Mouse (Mus musculus) embryo, embryonic 11.5 days (tissue): Measurements from ENCODE around the gene Mfsd4b1.

ENCODE experiments used
- DNase-seq: peaks from one replicate; pipeline ENCODE4 v3.0.0-alpha.2; 2012; ENCODE audit warnings: low read depth, low spot score

The Mfsd4b1 gene

DNA sequence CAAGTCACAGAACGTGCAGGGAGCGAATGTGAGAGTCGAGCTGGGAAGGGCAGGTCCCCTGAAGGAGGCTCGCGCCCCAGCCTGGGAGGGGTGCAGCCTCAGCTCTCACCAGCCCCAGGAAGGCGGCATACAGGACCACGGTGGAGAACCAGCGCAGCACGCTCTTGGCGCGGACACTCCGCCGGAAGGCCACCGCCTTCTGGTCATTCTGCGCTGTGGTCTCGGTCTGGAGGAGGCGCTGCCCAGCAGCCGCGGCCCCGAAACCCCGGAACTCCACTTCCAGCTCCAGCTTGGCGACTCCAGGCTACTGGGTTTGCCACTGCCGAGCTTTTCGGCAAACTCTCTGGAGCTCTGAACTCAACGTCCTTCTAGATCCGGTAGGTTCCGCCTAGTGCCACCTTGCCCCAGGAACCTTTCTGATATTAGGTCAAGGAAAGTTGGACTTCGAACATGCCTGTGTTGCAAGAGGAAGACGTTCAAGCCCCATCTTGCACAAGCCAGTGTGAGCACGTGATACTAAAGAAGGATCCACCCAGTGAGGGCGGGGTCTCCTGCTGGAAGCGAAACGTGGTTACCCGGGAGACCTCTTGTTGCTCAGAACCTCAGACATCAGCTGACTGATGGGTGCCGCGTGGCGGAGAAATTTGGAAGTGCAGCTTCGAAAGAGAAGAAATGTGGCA lies 65.2 kb downstream of the Mfsd4b1 start, which contains the start of gene Mfsd4b3:
Gene Mfsd4b3, minus strand, starts transcription at position 393 of the 680 bp plus-strand sequence.
- DNase-seq = peak; percentile 90

DNA sequence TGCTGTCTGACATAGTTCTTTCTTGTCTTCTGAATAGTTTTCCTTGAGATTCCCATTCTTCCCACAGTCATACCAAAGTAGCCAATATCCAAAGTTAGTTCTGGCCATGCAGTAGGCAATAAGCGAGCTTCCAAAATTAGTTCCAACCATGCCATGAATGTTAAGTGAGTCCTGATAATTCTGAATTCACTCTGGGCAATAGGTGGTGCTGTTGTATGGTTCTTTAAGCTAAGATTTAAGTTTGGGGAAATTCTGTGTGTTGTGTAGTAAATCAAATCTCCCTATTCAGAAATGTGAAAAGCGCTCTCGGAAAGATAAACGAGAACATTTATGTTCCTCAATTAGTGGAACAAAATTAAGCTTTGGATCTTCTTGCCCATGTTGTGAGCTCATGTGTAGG lies 66.8 kb downstream of the Mfsd4b1 start:
- no peak for DNase-seq

DNA sequence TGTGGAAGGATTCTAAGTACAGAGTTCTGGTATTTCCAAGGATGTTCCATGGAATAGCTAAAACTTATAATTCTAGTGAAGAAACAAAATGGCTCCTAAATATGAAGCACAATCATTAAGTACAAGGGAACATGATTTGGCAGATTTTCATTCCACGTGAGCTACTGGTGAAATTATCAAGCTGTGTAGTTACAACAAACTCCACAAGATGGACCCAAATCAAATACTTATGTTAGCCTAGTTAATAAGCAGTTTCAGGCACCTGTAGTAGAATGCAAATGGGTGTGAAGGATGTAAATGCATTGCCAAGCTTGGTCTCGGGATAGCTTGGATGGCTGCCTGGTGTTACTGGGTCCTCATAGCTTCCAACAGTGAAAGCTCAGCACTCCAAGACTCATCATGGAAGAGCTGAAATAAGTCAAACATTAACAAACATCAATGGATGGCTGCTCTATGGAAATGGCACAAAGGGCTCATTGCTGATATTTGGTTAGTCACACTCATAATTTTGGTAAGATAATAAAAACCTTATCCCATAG lies 68.7 kb downstream of the Mfsd4b1 start:
- DNase-seq = no peak

DNA sequence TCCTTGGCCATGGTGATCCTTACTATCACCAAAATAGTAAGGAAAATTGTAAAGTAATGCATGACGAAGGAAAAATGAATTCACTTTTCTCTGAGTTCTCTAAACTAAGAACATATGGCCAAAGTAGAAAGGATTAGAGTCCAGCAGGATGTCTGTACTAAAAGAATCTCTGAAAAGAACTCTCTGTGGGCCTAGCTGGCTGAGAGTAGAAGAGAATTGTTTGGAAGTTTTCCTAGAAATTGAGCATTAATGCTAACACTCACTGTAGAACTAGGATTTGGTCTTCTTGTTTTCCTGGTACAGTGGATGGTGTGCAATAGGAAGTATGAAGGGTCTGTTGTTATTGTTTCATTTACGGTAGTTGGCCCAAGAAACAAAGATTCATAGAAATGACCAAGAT lies 69.9 kb downstream of the Mfsd4b1 start:
- DNase-seq = no peak
